Mouse (Mus musculus) CD4-positive, CD25-positive, alpha-beta regulatory T cell (primary cell): Measurements from ENCODE around the gene Gm42688. TPM values are rescaled to one million over a fixed set of nuclear protein-coding genes. Genes with fewer than 3 reads are reported as not detected.

ENCODE experiments used
- polyA plus RNA-seq: library from polyadenylated mRNA; unstranded; fragments of 100-300 nt; shearing (Covaris generic); gene quantifications from one replicate; pipeline ENCODE4 v1.2.1, GENCODE M21; 2017

The Gm42688 gene
- 14.8 TPM for polyA plus RNA-seq

DNA sequence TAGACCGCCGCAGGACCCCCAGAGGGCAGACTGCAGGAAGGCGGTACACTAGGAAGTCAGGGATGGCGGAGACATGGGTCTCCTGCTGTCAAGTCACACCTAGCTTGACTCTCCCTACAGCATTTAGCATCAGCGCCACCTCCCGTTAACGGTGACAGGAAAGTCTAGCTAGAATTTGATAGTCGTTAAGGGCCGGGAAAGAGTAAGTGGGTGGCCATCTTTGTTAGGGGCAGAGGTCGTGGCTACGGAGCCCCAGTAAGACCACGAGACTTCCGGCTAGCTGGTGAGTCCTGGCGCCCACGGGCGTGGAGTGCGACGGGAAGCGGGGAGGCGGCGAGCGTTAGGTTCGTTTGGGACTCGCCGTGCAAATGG lies at the start of gene Gm42688, which contains the start of gene Ccdc142:
TSS of gene Gm42688 (plus strand) at position 302 of the 372 bp plus-strand sequence.
TSS of gene Ccdc142 (plus strand) at position 286 of the 372 bp plus-strand sequence.

DNA sequence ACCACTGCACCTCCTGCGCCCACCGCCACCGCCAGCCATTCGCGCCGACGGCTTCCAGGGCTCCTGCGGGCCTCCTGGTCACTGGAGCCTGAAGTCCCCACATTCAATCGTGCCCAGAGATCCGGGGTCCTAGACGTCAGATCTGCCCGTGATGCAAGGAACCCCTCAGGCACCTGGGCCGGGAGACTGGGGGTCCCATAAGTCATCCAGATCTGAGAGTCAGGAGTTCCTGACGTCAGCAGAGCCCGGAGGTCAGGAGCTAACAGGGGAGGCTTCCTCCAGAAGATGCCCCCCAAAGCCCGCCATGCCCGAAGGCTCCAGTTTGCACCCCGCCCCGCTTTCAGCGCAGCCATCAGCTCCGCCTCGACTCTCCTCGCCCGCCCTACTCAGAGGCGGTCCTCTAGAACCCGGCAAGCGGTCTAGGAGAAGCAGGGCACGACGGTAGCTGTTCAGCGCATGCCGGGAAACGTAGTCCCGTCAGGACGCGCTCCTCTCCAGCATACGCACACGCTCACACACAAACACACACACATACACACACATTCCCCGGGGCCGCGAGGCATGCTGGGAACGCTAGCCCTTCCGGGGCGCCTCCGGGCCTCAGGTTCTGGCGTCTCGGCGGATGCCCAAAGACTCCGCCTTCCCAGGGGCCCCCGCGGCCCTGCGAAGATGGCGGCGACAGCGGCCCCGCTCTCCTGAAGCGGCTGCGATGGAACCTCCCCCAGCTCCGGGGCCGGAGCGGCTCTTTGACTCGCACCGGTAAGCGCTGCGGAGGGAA lies 47.2 kb upstream of the Gm42688 start, which contains the start of gene Aup1:
TSS of gene Aup1 (plus strand) at position 448 of the 778 bp plus-strand sequence.

DNA sequence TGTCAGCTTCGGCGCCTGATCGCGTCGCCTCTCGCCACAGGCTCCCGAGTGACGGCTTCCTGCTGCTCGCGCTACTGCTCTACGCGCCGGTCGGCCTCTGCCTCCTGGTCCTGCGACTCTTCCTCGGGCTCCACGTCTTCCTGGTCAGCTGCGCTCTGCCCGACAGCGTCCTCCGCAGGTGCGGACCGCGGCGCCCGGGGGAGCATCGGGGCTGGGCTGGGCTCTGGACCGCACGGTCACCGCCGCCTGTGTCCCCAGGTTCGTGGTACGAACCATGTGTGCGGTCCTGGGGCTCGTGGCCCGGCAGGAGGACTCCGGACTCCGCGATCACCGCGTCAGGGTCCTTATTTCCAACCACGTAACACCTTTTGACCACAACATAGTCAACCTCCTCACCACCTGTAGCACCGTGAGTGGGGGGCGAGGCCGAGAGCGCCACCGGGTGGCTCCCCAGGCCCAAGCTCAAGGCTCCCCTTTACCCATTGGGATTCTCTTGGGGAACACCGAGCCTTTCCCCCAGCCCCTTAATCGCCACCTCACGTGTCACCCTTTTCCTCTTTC lies 46.5 kb upstream of the Gm42688 start, which contains the start of gene Htra2:
TSS of gene Htra2 (minus strand) at position 403 of the 561 bp plus-strand sequence.

GRCm38 (mm10) chr6:83057790-83058189 lies 43.6 kb upstream of the Gm42688 start, which contains the start of gene Dqx1:
Gene Dqx1 (plus strand): TSS chr6:83057844.

GRCm38 (mm10) chr6:83070247-83070310 lies 31.3 kb upstream of the Gm42688 start, which contains the start of gene Tlx2:
Gene Tlx2 (minus strand): TSS chr6:83070293.

GRCm38 (mm10) chr6:83077630-83078323 lies 23.6 kb upstream of the Gm42688 start, which contains the start of gene Pcgf1:
Gene Pcgf1 (plus strand): TSS chr6:83077869.

DNA sequence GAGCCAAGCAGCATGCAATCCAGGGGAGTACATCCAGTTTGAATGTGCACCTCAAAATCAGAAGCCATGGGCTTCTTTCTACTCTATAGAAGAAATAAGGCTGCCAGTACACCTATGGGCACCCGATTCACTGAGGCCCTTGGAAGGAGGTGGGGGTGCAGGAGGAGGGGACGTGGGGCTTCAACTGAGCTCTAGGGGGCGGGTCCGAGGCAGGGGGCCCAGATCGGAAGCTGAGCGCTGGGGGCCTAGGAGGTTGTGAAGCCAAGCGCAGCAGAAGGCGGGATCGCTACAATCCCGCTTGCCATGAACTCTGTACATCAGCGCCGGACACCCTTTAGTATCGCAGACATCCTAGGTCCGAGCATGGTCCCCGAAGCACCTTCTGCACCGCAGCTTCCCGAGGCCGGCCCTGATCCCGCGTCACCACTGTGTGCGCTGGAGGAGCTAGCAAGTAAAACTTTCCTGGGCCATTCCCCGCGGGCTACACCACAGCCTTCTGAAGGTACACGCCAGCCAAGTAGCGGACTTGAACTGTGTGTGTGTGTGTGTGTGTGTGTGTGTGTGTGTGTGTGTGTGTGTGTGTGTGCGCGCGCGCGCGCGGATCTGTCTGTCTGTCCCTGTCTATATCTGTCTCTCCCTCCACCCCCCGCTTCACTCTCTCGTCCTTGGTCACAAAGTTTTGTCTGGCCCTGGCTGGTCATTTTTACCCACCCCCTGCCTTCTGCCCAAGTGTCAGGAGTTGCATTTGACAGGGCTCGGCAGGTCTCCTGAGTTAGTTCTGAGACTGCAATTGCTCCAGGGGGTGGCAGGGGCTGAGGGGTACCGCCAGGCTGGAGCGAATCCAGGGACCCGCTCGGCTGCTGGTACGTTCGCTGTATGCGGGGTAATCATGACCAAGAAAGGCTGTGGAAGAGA lies 15.0 kb upstream of the Gm42688 start, which contains the start of gene Lbx2:
TSS of gene Lbx2 (plus strand) at position 247 of the 915 bp plus-strand sequence.

DNA sequence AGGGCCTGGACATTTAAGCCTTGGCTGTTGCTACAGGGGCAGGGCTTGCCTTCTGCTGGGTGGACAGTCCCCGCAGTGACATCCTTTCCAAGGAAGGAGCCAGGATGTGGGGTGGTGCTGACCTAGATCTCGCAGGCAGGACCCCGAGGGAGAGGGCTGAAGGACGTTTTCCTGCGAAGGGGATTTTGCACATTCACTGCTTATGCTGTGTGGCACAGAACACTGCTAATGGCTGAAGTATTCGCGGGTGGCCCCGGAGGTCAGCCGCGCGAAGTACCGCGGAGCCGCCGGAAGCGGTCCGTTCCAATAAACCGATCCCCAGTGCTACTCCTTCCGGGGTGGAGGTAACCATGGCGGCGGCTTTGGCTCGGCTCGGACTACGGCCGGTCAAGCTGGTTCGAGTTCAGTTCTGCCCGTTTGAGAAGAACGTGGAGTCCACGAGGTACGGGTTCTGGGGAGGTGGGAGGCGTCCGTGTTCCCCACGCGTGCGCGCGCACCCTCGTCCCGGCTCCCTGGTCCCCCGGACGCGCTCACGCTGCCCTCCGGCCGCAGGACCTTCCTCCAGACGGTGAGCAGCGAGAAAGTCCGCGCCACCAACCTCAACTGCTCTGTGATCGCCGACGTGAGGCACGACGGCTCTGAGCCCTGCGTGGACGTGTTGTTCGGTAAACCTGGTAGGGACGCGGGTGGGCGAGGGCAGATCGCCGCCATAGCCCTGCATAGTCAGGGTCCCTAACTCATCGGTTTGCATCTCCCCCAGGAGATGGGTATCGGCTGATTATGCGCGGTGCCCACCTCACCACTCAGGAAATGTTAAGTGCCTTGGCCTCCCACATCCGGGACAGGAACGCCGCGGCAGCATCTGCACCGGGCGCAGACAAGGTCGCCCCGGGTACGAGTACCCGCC lies 7.6 kb downstream of the Gm42688 start, which contains the start of gene Mrpl53:
TSS of gene Mrpl53 (plus strand) at position 279 of the 907 bp plus-strand sequence.

DNA sequence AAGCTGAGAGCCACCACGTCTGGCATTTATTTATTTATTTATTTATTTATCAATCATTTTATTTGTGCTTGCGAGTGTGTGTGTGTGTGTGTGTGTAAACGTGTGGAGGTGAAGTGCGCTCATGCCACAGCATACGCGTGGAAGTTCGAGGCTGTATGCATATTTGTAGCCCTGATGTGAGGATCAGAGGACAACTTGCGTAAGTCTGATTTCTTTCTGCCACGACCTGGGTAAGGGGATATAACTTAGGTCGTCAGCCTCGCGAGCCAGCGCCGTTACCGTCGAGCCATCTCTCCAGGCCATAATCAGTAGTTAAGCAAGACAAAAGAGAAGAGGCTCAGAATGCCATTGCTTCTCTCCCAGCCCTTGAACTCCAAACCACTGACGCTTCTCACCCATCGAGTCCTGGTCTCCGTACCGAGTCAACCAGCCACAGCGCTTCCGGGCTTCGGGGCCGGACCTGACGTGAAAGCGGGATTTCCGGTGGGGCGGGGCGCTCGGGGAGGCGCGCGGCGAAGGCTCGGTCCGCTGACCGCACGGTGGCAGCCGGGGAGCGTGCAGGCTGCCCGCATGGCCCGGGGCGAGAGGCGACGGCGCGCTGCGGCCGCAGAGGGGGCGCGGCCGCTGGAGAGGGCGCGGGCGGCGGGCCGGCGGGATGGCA lies 13.7 kb downstream of the Gm42688 start, which contains the start of gene Mogs:
TSS of gene Mogs (plus strand) at position 486 of the 661 bp plus-strand sequence.

GRCm38 (mm10) chr6:83120930-83121862 lies 19.8 kb downstream of the Gm42688 start, which contains the start of gene Wbp1:
Gene Wbp1 (minus strand): TSS chr6:83121559.

DNA sequence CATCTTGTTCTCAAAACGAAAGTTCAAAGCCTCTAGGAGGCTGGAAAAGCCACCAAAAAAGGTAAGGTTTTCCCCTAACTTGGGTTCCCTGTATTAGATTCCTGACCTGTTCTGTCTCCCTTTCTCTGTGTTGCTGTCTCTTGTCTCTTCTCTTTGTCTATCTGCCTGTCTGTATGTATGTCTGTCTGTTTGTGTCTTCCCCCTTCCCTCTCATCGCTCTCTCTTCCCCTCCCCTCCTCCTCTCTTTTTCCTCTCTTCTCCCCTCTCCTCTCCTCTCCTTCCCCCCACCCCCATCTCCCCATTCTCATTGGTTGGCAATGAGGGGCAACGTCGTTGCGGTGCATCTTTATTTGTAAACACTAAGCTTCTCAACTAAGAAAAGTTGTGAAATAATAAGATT lies 23.9 kb downstream of the Gm42688 start, which contains the start of gene Ino80b:
TSS of gene Ino80b (minus strand) at position 101 of the 400 bp plus-strand sequence.

DNA sequence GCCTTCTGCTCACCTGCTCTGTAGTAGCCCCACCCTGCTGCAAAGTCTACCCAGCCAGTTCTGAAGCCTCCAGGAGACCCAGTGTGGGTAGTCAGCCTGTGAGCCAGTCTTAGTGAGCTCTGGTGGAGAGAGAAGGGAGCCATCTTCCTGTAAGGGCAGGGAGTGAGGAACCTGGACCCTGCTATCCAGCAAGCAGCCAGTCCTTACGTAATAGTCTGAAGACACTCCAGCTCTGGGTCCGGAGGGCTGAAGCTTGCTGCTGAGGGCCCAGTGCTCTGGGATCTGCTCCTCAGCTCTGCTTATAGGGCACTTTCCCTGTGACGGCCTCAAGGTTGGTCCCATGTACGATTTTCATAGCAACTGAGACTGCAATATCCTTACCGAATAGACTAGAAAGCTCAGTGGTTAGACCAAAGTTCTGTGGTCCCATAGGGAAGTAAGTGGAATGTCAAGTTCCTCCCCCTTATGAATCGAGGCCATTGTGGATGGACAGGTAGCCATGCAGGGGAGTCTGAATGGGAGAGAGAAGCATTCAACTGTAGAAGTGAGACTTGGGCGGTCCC lies 33.6 kb downstream of the Gm42688 start, which contains the start of gene Rtkn:
TSS of gene Rtkn (plus strand) at position 513 of the 563 bp plus-strand sequence.

GRCm38 (mm10) chr6:83156259-83156684 lies 54.9 kb downstream of the Gm42688 start, which contains the start of the genes Wdr54 and 1700003E16Rik:
Gene Wdr54 (minus strand): TSS chr6:83156397.
Gene 1700003E16Rik (plus strand): TSS chr6:83156404.

Other genes starting within 250 kb of the Gm42688 start
- gene Sema4f, start 161.8 kb upstream of the Gm42688 start, polyA plus RNA-seq = 5.8 TPM
- gene M1ap, start 154.7 kb upstream of the Gm42688 start, polyA plus RNA-seq = 0.60 TPM
- 46.0 TPM for gene Dok1, start 68.1 kb upstream of the Gm42688 start, polyA plus RNA-seq
- 0.32 TPM for gene Loxl3, start 67.4 kb upstream of the Gm42688 start, polyA plus RNA-seq
- gene Aup1, start 47.1 kb upstream of the Gm42688 start, polyA plus RNA-seq = 474 TPM
- gene Htra2, start 46.3 kb upstream of the Gm42688 start, polyA plus RNA-seq = 68.6 TPM
- 2.6 TPM for gene Dqx1, start 43.8 kb upstream of the Gm42688 start, polyA plus RNA-seq
- gene Tlx2, start 31.3 kb upstream of the Gm42688 start, polyA plus RNA-seq = 0.12 TPM
- 39.7 TPM for gene Pcgf1, start 23.7 kb upstream of the Gm42688 start, polyA plus RNA-seq
- 0.22 TPM for gene Lbx2, start 15.2 kb upstream of the Gm42688 start, polyA plus RNA-seq
- 9.6 TPM for gene Ccdc142, start within 50 bp of the Gm42688 start, polyA plus RNA-seq
- gene Mrpl53, start 7.4 kb downstream of the Gm42688 start, polyA plus RNA-seq = 56.1 TPM
- gene Mogs, start 13.9 kb downstream of the Gm42688 start, polyA plus RNA-seq = 129 TPM
- 66.9 TPM for gene Wbp1, start 19.9 kb downstream of the Gm42688 start, polyA plus RNA-seq
- gene Ino80b, start 23.8 kb downstream of the Gm42688 start, polyA plus RNA-seq = 50.5 TPM
- gene Rtkn, start 33.8 kb downstream of the Gm42688 start, polyA plus RNA-seq = 0.84 TPM
- gene Wdr54, start 54.8 kb downstream of the Gm42688 start, polyA plus RNA-seq = 0.57 TPM
- gene 1700003E16Rik, start 54.8 kb downstream of the Gm42688 start, polyA plus RNA-seq = not detected
- gene Dctn1, start 64.3 kb downstream of the Gm42688 start, polyA plus RNA-seq = 83.8 TPM
- 0.39 TPM for gene Slc4a5, start 118.2 kb downstream of the Gm42688 start, polyA plus RNA-seq
- gene Mthfd2, start 224.3 kb downstream of the Gm42688 start, polyA plus RNA-seq = 72.1 TPM
- 160 TPM for gene Mob1a, start 224.4 kb downstream of the Gm42688 start, polyA plus RNA-seq
- 102 TPM for gene Bola3, start 247.5 kb downstream of the Gm42688 start, polyA plus RNA-seq